Mouse (Mus musculus) mesoderm, embryonic 11.5 days (tissue): ENCODE results near the gene Cspg4.

Experiments used
- DNase-seq: peaks from one replicate; pipeline ENCODE4 v3.0.0-alpha.2; 2012; ENCODE audit warnings: low read depth, low spot score

Gene Cspg4

DNA sequence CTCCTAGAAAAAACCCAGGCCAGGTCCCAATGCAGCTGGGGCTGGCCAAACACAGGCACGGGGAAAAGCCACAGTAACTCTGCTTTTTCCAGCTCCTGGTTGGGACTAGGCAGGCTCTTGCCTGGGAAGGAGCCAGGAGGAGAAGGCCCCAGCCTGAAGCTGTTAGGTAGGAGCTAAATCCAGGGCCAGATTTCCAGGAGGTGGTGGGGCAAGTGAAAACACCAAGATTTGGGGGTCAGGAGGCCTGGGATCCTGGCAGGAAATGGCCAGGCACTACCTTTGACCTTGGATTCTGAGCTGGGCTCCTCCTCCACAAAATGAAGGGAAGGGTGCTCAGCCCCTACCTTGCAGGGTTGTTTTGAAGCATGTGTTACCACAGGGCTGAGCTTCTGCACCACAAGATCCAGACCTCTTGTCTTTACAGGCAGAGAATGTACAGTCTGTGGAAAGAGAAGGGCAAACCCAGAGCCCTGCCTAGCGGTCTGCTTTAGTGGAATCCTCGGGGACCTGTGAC, 560 bp upstream of the Cspg4 start, which contains the start of gene Odf3l1:
Gene Odf3l1 (minus strand): TSS at position 464 of the 514 bp plus-strand sequence.
- DNase-seq: no peak

GRCm38 (mm10) chr9:56865673-56866400, 1.0 kb downstream of the Cspg4 start:
- DNase-seq: no peak

GRCm38 (mm10) chr9:56866430-56866829, 1.6 kb downstream of the Cspg4 start:
- DNase-seq: no peak

DNA sequence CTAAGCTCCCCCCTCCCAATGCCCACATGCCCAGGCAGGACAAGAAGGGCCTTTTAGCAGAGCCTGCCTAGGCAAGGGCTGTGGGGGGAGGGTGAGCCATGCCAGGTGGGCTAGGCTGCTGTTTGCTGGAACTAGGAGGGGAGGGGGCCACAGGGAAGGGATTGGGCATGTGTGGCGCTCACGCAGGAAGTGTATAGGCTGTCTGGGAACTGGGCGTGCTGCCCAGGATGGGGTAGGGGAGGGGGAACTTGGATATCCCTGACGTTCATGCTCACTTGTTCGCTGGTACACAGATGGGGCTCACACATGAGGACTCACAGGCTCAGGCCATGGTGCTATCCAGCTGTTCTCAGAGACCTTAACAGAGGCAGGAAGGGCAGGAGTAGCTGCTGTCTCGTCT, 3.5 kb downstream of the Cspg4 start:
- no peak for DNase-seq

GRCm38 (mm10) chr9:56869552-56869951, 4.7 kb downstream of the Cspg4 start:
- no peak for DNase-seq

- DNase-seq: no peak
Observed at GRCm38 (mm10) chr9:56870778-56871177, 5.9 kb downstream of the Cspg4 start.

GRCm38 (mm10) chr9:56871191-56871590, 6.4 kb downstream of the Cspg4 start:
- no peak for DNase-seq

GRCm38 (mm10) chr9:56872105-56872903, 7.5 kb downstream of the Cspg4 start:
- DNase-seq: no peak

DNA sequence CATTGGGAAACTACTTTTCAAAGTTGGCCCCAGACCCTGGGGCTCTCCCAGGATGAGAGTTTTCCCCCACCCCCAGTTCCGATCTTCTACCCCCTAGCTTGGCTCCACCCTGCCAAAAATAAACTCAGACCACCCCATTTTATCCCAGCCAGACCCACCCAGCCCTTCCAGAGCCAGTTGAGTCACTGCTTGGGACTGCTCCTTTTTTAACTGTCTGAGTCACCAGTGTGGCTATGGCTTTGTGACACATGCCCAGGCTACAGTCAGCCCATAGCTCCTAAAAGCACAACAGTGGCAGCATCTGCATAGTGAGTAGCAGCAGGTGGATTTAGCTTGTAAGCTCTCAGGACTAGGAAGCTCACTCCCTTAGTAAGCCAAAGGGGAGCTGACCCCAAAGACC, 8.3 kb downstream of the Cspg4 start:
- DNase-seq: no peak

DNA sequence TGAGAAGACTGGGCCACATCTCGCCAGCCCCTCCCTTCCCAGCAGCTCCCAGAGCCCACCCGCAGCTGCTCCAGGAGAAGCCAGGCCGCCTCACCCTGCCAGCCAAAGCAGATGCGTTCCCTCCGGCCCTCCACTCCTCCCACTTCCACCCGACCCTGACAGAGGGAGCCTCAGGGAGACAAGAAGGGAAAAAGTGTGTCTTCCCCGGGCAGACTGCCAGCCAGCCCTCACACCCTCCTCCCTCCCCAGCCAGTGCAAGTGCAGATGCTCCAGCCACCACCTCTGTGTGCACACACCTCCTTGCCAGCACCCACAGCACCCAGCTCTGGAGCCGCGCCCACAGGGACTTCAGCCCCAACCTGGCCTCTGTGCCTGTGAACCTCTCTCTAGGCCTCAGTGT, 12.0 kb downstream of the Cspg4 start:
- no peak for DNase-seq

DNA sequence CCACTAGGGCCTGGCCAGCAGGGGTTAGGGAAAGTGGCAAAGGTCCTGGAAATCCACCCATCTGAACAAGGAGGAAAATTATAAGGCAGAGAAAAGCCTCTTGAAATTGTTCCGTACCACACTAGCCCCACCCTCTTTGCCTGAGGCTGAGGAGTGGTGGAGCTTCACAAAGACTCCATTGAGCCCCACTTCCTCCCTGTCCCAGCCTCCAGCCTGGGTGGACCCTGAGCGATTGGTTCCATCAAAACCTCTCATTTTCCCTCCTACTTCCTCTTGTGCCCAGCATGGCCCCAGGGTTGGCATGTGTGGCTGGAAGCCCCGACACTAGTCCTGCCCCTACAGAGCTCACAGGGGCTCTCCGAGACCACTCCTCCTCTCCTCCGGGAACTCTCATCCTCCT, 12.5 kb downstream of the Cspg4 start:
- no peak for DNase-seq

- DNase-seq: no peak
Observed at GRCm38 (mm10) chr9:56880790-56881189, 16.0 kb downstream of the Cspg4 start.

DNA sequence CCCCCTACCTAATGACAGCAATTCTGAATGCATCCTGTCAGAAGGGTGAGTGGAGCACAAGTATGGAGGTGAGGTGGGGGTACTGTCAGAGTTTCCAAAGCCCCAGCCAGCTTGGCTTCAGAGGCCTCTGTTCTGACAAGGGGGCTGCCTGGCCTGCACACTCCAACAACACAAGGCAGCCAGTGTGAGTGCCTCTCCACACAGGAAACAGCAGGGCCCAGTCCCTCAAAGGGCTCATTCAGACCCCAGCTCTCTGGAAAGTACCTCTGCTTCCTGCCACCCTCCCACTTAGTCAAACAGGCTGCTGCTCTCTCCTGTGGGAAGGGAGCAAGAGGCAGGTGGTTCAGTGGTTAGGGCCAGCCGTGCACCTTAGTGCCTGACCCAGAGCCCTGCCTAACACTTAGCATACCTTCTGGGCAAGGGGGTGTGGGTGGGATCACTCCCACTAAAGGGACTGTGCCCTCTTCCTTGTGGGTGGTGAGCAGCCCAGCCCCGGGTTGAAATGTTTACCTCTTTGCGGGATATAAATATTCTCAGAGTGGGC, 16.8 kb downstream of the Cspg4 start:
- DNase-seq: no peak

GRCm38 (mm10) chr9:56882283-56882682, 17.4 kb downstream of the Cspg4 start:
- DNase-seq: no peak

GRCm38 (mm10) chr9:56882818-56883217, 18.0 kb downstream of the Cspg4 start:
- DNase-seq: no peak

DNA sequence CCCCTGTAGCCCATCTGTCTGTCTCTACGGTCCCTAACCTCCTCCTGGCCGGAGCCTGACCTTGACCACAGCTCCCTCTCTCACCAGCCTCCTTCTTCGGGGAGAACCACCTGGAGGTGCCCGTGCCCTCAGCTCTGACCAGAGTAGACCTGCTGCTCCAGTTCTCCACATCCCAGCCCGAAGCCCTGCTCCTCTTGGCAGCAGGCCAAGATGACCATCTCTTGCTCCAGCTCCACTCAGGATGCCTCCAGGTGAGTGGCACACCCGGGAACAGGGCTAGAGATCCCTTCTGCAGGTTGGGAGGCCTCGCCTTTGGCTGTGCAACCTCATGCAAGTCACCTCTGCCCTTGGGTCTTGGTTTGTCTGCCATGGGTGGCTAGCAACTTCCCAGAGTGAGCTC, 18.6 kb downstream of the Cspg4 start:
- no peak for DNase-seq

GRCm38 (mm10) chr9:56884328-56884727, 19.5 kb downstream of the Cspg4 start:
- DNase-seq: no peak

GRCm38 (mm10) chr9:56886113-56886512, 21.3 kb downstream of the Cspg4 start:
- no peak for DNase-seq

- no peak for DNase-seq
Observed at GRCm38 (mm10) chr9:56886601-56887000, 21.8 kb downstream of the Cspg4 start.

- DNase-seq: no peak
Observed at GRCm38 (mm10) chr9:56887581-56887980, 22.7 kb downstream of the Cspg4 start.

DNA sequence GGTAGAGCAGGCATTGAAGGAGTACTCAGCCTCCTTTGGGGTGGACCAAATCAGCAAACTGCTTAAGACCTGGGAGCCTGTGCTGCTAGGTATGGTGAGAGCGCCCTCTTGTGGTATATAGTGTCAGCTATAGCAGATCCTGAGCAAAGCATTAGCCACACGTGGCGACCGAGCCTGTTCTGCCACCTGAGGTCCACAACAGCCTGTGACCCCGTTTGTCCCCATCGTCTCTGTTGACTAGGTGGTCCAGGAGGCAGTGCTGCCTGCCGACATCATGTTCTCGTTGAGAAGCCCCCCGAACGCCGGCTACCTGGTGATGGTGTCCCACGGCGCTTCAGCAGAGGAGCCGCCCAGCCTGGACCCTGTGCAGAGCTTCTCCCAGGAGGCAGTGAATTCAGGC, 25.0 kb downstream of the Cspg4 start:
- DNase-seq: peak; percentile 92

GRCm38 (mm10) chr9:56890522-56891250, 25.9 kb downstream of the Cspg4 start:
- no peak for DNase-seq
